Mouse (Mus musculus): ENCODE results near the gene Stx8. TPM values are rescaled to one million over a fixed set of nuclear protein-coding genes. Genes with fewer than 3 reads are reported as not detected.

The Stx8 gene
- polyA plus RNA-seq, 1 experiment: 32.5 TPM

DNA sequence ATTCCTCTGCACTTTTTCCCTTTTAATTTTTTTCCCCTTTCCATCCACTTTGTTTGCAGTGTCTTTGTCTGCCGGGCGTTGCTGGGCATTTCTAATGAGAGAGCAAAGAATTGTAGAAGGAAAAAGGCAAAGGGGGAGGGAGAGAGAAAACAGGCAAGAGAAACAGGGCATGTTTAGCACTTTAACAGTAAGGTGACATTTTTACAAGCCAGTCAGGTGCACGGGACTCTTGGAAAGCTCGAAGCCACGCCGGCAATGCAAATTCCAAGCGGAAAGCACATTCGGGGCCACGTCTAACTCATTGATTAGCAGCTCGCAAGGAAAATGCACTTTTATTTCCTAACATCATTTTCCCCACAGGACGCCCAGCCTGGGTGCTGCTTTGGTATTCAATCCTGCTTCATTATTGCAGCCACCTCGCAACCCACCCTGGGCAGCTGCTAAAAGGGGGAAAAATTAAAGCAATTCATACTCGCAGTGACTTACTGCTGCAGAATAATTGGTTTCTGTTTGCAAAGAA is 179.1 kb downstream of the Stx8 start:
- H3K27me3 ChIP-seq (ENCODE audit: control insufficient read depth, insufficient read depth, insufficient read length): no peaks in the 10 kb centered on the region
- no peak for TF ChIP-seq SRF (IDR thresholded peaks at IDR 0.05; ENCODE audit: control insufficient read depth, insufficient read length, low read depth)
- TF ChIP-seq MYOG (IDR thresholded peaks at IDR 0.05; ENCODE audit: control insufficient read depth in 1 of 3, insufficient read depth in 1 of 3, insufficient read length in 2 of 3, low read depth in 2 of 3): no peak
- TF ChIP-seq POLR2AphosphoS2 (IDR thresholded peaks at IDR 0.05; ENCODE audit: insufficient read length, low read depth): no peak
- no peak for TF ChIP-seq MAX (IDR thresholded peaks at IDR 0.05; ENCODE audit: low read depth)
- H3K79me2 ChIP-seq (ENCODE audit: control insufficient read depth, insufficient read depth): no peaks in the 10 kb centered on the region
- H3K4me3 ChIP-seq: no peak overlapping the region
- H3K4me2 ChIP-seq (ENCODE audit: low read depth): no peak overlapping the region
- no peaks in the 10 kb centered on the region for H3K36me3 ChIP-seq (ENCODE audit: control insufficient read depth, insufficient read depth)
- no peak overlapping the region for H3ac ChIP-seq (ENCODE audit: control insufficient read depth, insufficient read length)

DNA sequence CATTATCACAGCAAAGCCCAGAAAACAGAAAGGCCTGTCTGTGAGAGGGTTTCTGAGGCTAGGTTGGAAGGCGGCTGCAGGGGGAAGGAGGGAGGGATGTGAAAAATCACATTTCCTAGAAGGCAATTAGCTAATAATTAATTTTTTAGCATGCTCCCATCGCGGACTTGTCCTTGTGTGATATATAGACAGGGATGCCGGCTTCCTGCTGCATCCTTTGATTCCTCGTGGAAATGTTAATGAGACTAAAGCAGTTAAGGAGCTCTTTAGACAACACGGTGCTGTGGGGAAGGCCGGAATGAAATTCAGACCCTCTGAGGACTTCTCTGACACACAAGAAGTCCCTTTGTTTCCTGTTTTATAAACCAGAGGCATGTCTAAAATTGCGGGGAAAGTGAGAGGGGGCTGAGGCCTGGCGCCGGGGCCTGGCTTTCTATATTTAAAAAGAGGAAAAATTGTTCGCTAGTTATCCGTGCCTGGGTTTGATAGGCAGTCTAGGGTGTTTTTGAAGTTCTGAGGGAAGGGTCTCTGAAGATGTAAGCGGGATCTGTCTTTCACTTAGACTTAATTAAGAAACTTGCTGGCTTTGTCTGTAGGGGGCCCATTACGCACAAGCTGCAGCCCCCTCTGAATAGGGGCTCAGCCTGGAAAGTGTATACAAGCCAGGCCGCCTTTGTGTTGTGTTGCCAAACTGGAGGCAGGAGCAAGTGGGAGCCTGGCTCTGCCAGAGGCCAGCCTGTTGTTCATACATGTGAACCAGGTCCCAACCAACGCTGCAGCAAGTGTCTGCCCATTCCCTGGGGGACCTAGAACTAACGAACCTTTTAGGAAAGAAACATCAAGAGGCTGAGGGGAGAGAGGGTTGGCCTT is 179.8 kb downstream of the Stx8 start:
- TF ChIP-seq REST (IDR thresholded peaks at IDR 0.05; ENCODE audit: insufficient read depth, insufficient read length) (no peak), MAX (IDR thresholded peaks at IDR 0.05; ENCODE audit: low read depth) (no peak), MYOG (IDR thresholded peaks at IDR 0.05; ENCODE audit: control insufficient read depth in 1 of 3, insufficient read depth in 1 of 3, insufficient read length in 2 of 3, low read depth in 2 of 3) (no peak), MYOD1 (IDR thresholded peaks at IDR 0.05; ENCODE audit: control insufficient read depth in 1 of 3, insufficient read length in 2 of 3, low read depth in 2 of 3) (no peak), TCF3 (IDR thresholded peaks at IDR 0.05; ENCODE audit: insufficient read length, low read depth) (no peak), TCF12 (IDR thresholded peaks at IDR 0.05; ENCODE audit: insufficient read depth, poor library complexity, severe bottlenecking) (no peak), POLR2A (IDR thresholded peaks at IDR 0.05; ENCODE audit: insufficient read length, low read depth) (no peak), SRF (IDR thresholded peaks at IDR 0.05; ENCODE audit: control insufficient read depth, insufficient read length, low read depth) (no peak), E2F4 (IDR thresholded peaks at IDR 0.05; ENCODE audit: insufficient read depth) (no peak), CEBPB (IDR thresholded peaks at IDR 0.05; ENCODE audit: insufficient read depth, poor library complexity, severe bottlenecking) (no peak), POLR2AphosphoS2 (IDR thresholded peaks at IDR 0.05; ENCODE audit: insufficient read length, low read depth) (no peak), USF1 (IDR thresholded peaks at IDR 0.05; ENCODE audit: low read depth) (no peak)
- H3ac ChIP-seq (ENCODE audit: control insufficient read depth, insufficient read length): no peak overlapping the region
- H3K79me2 ChIP-seq (ENCODE audit: control insufficient read depth, insufficient read depth): no peaks in the 10 kb centered on the region
- H3K36me3 ChIP-seq (ENCODE audit: control insufficient read depth, insufficient read depth): no peaks in the 10 kb centered on the region
- no peak overlapping the region for H3K4me2 ChIP-seq (ENCODE audit: low read depth)
- H3K4me3 ChIP-seq: no peak overlapping the region
- no peaks in the 10 kb centered on the region for H3K27me3 ChIP-seq (ENCODE audit: control insufficient read depth, insufficient read depth, insufficient read length)

DNA sequence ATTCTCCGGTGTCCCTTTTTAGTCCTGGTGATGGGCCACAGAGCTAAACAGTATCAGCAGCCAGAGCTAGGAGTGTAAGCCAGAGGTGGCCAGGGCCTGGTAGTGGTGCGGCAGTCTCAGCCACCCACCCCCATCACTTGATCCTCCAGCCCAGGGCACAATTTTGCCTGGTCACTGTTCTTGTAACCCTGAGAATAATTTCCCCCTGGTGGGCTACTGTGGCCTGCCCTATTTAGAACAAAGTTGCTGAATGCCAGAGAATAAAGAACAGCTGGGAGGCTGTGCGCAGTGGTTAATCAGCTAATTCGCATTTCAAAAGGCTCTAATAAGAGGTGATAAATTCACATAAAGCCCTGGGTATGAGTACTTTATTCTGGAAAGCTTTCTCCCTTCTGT is 180.5 kb downstream of the Stx8 start:
- no peak overlapping the region for H3ac ChIP-seq (ENCODE audit: control insufficient read depth, insufficient read length)
- H3K4me2 ChIP-seq (ENCODE audit: low read depth): no peak overlapping the region
- no peaks in the 10 kb centered on the region for H3K79me2 ChIP-seq (ENCODE audit: control insufficient read depth, insufficient read depth)
- TF ChIP-seq E2F4 (IDR thresholded peaks at IDR 0.05; ENCODE audit: insufficient read depth): no peak
- no peak for TF ChIP-seq MYOD1 (IDR thresholded peaks at IDR 0.05; ENCODE audit: control insufficient read depth in 1 of 3, insufficient read length in 2 of 3, low read depth in 2 of 3)
- no peak for TF ChIP-seq POLR2AphosphoS2 (IDR thresholded peaks at IDR 0.05; ENCODE audit: insufficient read length, low read depth)
- TF ChIP-seq MYOG (IDR thresholded peaks at IDR 0.05; ENCODE audit: control insufficient read depth in 1 of 3, insufficient read depth in 1 of 3, insufficient read length in 2 of 3, low read depth in 2 of 3): no peak
- no peak for TF ChIP-seq SRF (IDR thresholded peaks at IDR 0.05; ENCODE audit: control insufficient read depth, insufficient read length, low read depth)
- no peak overlapping the region for H3K4me3 ChIP-seq
- H3K36me3 ChIP-seq (ENCODE audit: control insufficient read depth, insufficient read depth): no peaks in the 10 kb centered on the region
- H3K27me3 ChIP-seq (ENCODE audit: control insufficient read depth, insufficient read depth, insufficient read length): no peaks in the 10 kb centered on the region

DNA sequence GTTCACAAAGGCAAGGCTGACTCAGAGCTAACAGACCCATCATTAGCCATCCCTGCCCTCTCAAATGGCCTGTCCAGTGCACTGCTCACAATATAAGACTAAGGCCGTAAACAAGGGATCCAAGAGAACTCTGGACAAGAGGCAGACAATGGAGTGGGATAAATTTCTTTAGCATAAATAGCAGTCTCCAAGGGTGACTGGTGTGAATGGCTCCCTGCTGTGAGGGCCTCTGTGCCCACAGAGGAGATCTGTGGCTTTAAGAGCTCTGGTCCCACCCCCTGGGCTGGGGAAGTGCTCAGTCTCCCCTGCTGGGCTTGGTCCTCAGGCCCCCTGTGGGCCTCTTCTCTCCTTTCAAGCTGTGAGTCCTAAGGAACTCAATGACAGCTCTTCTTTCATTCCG is 184.9 kb downstream of the Stx8 start:
- Histone ChIP-seq H3K27me3 (ENCODE audit: control insufficient read depth, insufficient read depth, insufficient read length) (no peaks in the 10 kb centered on the region), H3K4me2 (ENCODE audit: low read depth) (no peak overlapping the region), H3ac (ENCODE audit: control insufficient read depth, insufficient read length) (no peak overlapping the region), H3K4me3 (no peak overlapping the region), H3K79me2 (ENCODE audit: control insufficient read depth, insufficient read depth) (no peaks in the 10 kb centered on the region), H3K36me3 (ENCODE audit: control insufficient read depth, insufficient read depth) (no peaks in the 10 kb centered on the region)
- no peak for TF ChIP-seq MYOD1 (IDR thresholded peaks at IDR 0.05; ENCODE audit: control insufficient read depth in 1 of 3, insufficient read length in 2 of 3, low read depth in 2 of 3)
- no peak for TF ChIP-seq TCF3 (IDR thresholded peaks at IDR 0.05; ENCODE audit: insufficient read length, low read depth)
- TF ChIP-seq CEBPB (IDR thresholded peaks at IDR 0.05; ENCODE audit: insufficient read depth, poor library complexity, severe bottlenecking): no peak
- TF ChIP-seq REST (IDR thresholded peaks at IDR 0.05; ENCODE audit: insufficient read depth, insufficient read length): no peak
- TF ChIP-seq POLR2AphosphoS2 (IDR thresholded peaks at IDR 0.05; ENCODE audit: insufficient read length, low read depth): no peak
- TF ChIP-seq E2F4 (IDR thresholded peaks at IDR 0.05; ENCODE audit: insufficient read depth): no peak

DNA sequence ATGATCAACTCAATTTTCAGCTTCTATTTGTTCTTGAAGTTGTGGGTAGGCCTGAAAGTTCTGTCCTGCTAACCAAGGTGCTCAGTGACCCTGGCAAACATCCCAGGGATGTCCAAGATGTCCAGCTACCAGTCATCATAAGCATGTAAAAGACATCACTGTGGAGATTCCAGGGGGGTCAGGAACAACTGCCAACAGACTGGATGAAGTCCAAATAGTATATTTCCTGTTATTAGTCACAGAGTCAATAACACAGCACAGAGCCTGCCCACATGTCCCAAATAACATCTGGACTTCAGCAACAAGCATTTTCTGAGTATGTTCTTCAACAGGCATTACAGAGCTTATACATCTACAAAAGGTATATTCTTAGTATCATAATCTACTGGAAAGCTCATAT is 189.8 kb downstream of the Stx8 start:
- H3ac ChIP-seq (ENCODE audit: control insufficient read depth, insufficient read length): no peak overlapping the region
- H3K79me2 ChIP-seq (ENCODE audit: control insufficient read depth, insufficient read depth): no peaks in the 10 kb centered on the region
- TF ChIP-seq MYOG (IDR thresholded peaks at IDR 0.05; ENCODE audit: control insufficient read depth in 1 of 3, insufficient read depth in 1 of 3, insufficient read length in 2 of 3, low read depth in 2 of 3): no peak
- no peak for TF ChIP-seq POLR2AphosphoS2 (IDR thresholded peaks at IDR 0.05; ENCODE audit: insufficient read length, low read depth)
- TF ChIP-seq SRF (IDR thresholded peaks at IDR 0.05; ENCODE audit: control insufficient read depth, insufficient read length, low read depth): no peak
- no peak for TF ChIP-seq E2F4 (IDR thresholded peaks at IDR 0.05; ENCODE audit: insufficient read depth)
- TF ChIP-seq TCF12 (IDR thresholded peaks at IDR 0.05; ENCODE audit: insufficient read depth, poor library complexity, severe bottlenecking): no peak
- no peak for TF ChIP-seq USF1 (IDR thresholded peaks at IDR 0.05; ENCODE audit: low read depth)
- TF ChIP-seq TCF3 (IDR thresholded peaks at IDR 0.05; ENCODE audit: insufficient read length, low read depth): no peak
- TF ChIP-seq CEBPB (IDR thresholded peaks at IDR 0.05; ENCODE audit: insufficient read depth, poor library complexity, severe bottlenecking): no peak
- TF ChIP-seq MAX (IDR thresholded peaks at IDR 0.05; ENCODE audit: low read depth): no peak
- TF ChIP-seq REST (IDR thresholded peaks at IDR 0.05; ENCODE audit: insufficient read depth, insufficient read length): no peak
- H3K4me3 ChIP-seq: no peak overlapping the region
- H3K36me3 ChIP-seq (ENCODE audit: control insufficient read depth, insufficient read depth): no peaks in the 10 kb centered on the region
- no peaks in the 10 kb centered on the region for H3K27me3 ChIP-seq (ENCODE audit: control insufficient read depth, insufficient read depth, insufficient read length)
- H3K4me2 ChIP-seq (ENCODE audit: low read depth): no peak overlapping the region

Measured in myocyte (in vitro differentiated cells).